Mouse (Mus musculus) liver, postnatal 0 days (tissue): ENCODE measurements around the gene Olfr38.

Experiments used
- CTCF ChIP-seq: sonication (generic); IDR thresholded peaks from 2 replicates; pipeline ENCODE4 v1.5.1; 2016; ENCODE audit warnings: antibody characterized with exemption, low read depth
- EP300 ChIP-seq: IDR thresholded peaks from 2 replicates; pipeline ENCODE4 v1.6.1; 2016; ENCODE audit warnings: antibody characterized with exemption, low read depth, mild to moderate bottlenecking

- TF ChIP-seq CTCF: no peak
- no peak for TF ChIP-seq EP300
Measured at GRCm38 (mm10) chr6:42811639-42812038, 55.4 kb downstream of the Olfr38 start, which contains the start of gene Olfr450.
